8 mouse cellular contexts compared by ENCODE assay signal in the genomic region with DNA sequence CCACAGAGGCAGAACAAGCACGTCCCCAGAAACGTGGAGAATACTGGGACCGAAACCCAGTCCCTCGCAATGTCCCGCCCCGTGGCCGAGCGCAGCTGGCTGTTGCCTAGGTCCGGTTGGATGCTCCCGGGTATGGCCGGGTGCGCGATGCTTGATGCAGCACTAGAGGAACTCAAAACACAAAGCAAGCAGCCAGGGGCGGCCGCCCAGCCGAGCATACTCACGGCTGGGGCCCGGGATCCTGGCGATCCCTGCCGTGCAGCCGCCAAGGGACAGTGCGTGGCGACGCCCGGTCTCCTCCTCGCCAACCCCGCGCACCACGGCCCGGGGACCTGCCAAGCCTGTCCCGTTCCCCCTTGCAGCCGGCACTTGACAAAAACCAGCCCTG. TPM values are rescaled to one million over a fixed set of nuclear protein-coding genes. Genes with fewer than 3 reads are reported as not detected.
DNase-seq lines count a peak whose midpoint lies in the region; ATAC-seq and TF ChIP-seq lines count a peak whose summit lies in the region.

No protein-coding gene starts in this region.

- peak overlapping the region; percentile 93 for H3K27ac ChIP-seq in spleen, adult 2 months (ENCODE audit: insufficient read depth, low read length)
- H3K27ac ChIP-seq in lung, embryonic 15.5 days: peak overlapping the region; percentile 97
- H3K27ac ChIP-seq in olfactory bulb, adult 2 months (ENCODE audit: insufficient read depth, low read depth, low read length): no peak overlapping the region

- H3K9ac ChIP-seq in lung, embryonic 15.5 days: peak overlapping the region; percentile 79

- no peak for TF ChIP-seq POLR2A in spleen, adult 2 months (IDR thresholded peaks at IDR 0.05; ENCODE audit: low read depth, low read length)
- no peak for TF ChIP-seq POLR2A in olfactory bulb, adult 2 months (IDR thresholded peaks at IDR 0.05; ENCODE audit: insufficient read depth, low read depth, low read length)

- H3K4me2 ChIP-seq in lung, embryonic 15.5 days: peak overlapping the region; percentile 99

- under 1% methylated on average over 32 of the region's 32 CpGs for WGBS in spleen, adult 2 months
- WGBS in lung, embryonic 15.5 days: 0% methylated on average over 32 of the region's 32 CpGs
- WGBS in olfactory bulb, adult 2 months: under 1% methylated on average over 32 of the region's 32 CpGs

- peaks cover 2% of the 10 kb centered on the region for H3K36me3 ChIP-seq in spleen, adult 2 months (ENCODE audit: control insufficient read depth, insufficient read depth, low read length)
- H3K36me3 ChIP-seq in lung, embryonic 15.5 days: peaks cover 7% of the 10 kb centered on the region

- peaks cover 2% of the 10 kb centered on the region; the same call in 1 of the 2 replicates for H3K27me3 ChIP-seq in spleen, adult 2 months (ENCODE audit: control insufficient read depth, insufficient read depth, low read length)
- H3K27me3 ChIP-seq in lung, embryonic 15.5 days: no peaks in the 10 kb centered on the region

- no peaks in the 10 kb centered on the region for H3K9me3 ChIP-seq in lung, embryonic 15.5 days

- DNase-seq in spleen, adult 2 months (ENCODE audit: low read depth in 1 of 2, low spot score in 2 of 2): peak in 1 of 2 experiments; percentile 44
- no peak for DNase-seq in spleen, adult 12 weeks (ENCODE audit: low spot score)
- DNase-seq in c-Kit-positive CD71-positive TER-119-positive erythroid progenitor cells, embryonic 14.5 days (ENCODE audit: low spot score): peak; percentile 64
- peak; percentile 59 for DNase-seq in gastrocnemius, postnatal 14 days
- peak; percentile 39 to 44 for DNase-seq in kidney, adult 8-10 months

- H3K4me1 ChIP-seq in spleen, adult 2 months (ENCODE audit: control insufficient read depth, insufficient read depth, insufficient read length): peaks cover 7% of the 10 kb centered on the region; the same call in 1 of the 2 replicates
- peaks cover 23% of the 10 kb centered on the region for H3K4me1 ChIP-seq in lung, embryonic 15.5 days
- peaks cover 15% of the 10 kb centered on the region for H3K4me1 ChIP-seq in olfactory bulb, adult 2 months (ENCODE audit: control insufficient read depth, insufficient read depth, low read length)

- intact Hi-C loops in gastrocnemius, postnatal 14 days (cut with DNase I; ENCODE audit: low total_unique reads): loop anchor here (10.0 kb wide), 1 partner anchor 496 kb away; no protein-coding TSS in a partner anchor

- peak; percentile 41 for ATAC-seq in lung, embryonic 15.5 days (ENCODE audit: borderline replicate concordance, extremely low read depth, low FRiP score, low TSS enrichment)
- no peak for ATAC-seq in inflammation-experienced regulatory T-cells, adult 6 months

- peak overlapping the region; percentile 72 for H3K4me3 ChIP-seq in spleen, adult 2 months (ENCODE audit: extremely low read depth, insufficient read depth, insufficient read length)
- peak overlapping the region; percentile 67 for H3K4me3 ChIP-seq in lung, embryonic 15.5 days
- peak overlapping the region; percentile 54 for H3K4me3 ChIP-seq in olfactory bulb, adult 2 months (ENCODE audit: insufficient read depth, low read depth, low read length)

- no peak for TF ChIP-seq CTCF in spleen, adult 2 months (IDR thresholded peaks at IDR 0.05; ENCODE audit: extremely low read depth, insufficient read depth, insufficient read length, insufficient replicate concordance)
- no peak for TF ChIP-seq CTCF in olfactory bulb, adult 2 months (IDR thresholded peaks at IDR 0.05; ENCODE audit: insufficient read depth, low read depth, low read length)

RNA-seq across cellular contexts. Expression of a gene that starts 0.3 kb away (rescaled TPM):
- 418 and 468 TPM in 2 replicates for polyA plus RNA-seq in spleen, adult 2 months (2012; rRNA removed)
- total RNA-seq in gastrocnemius, postnatal 14 days (2021): 10 to 100 TPM; 27.6 to 41.4 TPM
- polyA plus RNA-seq in lung, embryonic 15.5 days (2015; fragmentation: Nextera tagmentation; extraction: Ambion mirVana): 204 and 215 TPM in 2 replicates
- polyA plus RNA-seq in olfactory bulb, adult 2 months (2012; ENCODE audit: insufficient read depth, insufficient read length, low replicate concordance, missing spikeins): not detected in 2 replicates
- 1 to 10 TPM in 2 of 3 experiments, under 1 TPM in 1; 0.43 to 2.3 (median 2.2) TPM for polyA plus RNA-seq in inflammation-experienced regulatory T-cells, adult 6 months (2017; shearing (Covaris generic))

RNA-seq across cellular contexts. Expression of a gene that starts 37.6 kb away (rescaled TPM):
- polyA plus RNA-seq in spleen, adult 2 months (2012; rRNA removed): 3.6 and 3.9 TPM in 2 replicates
- total RNA-seq in gastrocnemius, postnatal 14 days (2021): 100 to 1,000 TPM in 1 of 2 experiments, 10 to 100 TPM in 1; 97.7 to 103 TPM
- 48.1 and 52.1 TPM in 2 replicates for polyA plus RNA-seq in lung, embryonic 15.5 days (2015; fragmentation: Nextera tagmentation; extraction: Ambion mirVana)
- polyA plus RNA-seq in olfactory bulb, adult 2 months (2012; ENCODE audit: insufficient read depth, insufficient read length, low replicate concordance, missing spikeins): not detected in 2 replicates
- polyA plus RNA-seq in inflammation-experienced regulatory T-cells, adult 6 months (2017; shearing (Covaris generic)): 10 to 100 TPM; 25.8 to 32.8 (median 28.4) TPM

RNA-seq across cellular contexts. Expression of a gene that starts 54.5 kb away (rescaled TPM):
- 22.2 and 43.4 TPM in 2 replicates for polyA plus RNA-seq in spleen, adult 2 months (2012; rRNA removed)
- total RNA-seq in gastrocnemius, postnatal 14 days (2021): 1 to 10 TPM; 6.8 to 8.8 TPM
- polyA plus RNA-seq in lung, embryonic 15.5 days (2015; fragmentation: Nextera tagmentation; extraction: Ambion mirVana): 10.8 and 15.1 TPM in 2 replicates
- not detected in 2 replicates for polyA plus RNA-seq in olfactory bulb, adult 2 months (2012; ENCODE audit: insufficient read depth, insufficient read length, low replicate concordance, missing spikeins)
- polyA plus RNA-seq in inflammation-experienced regulatory T-cells, adult 6 months (2017; shearing (Covaris generic)): 10 to 100 TPM; 19.9 to 45.5 (median 35.2) TPM

Comparison
In these comparisons a context has a peak if more than half of its experiments do, and no peak if none do; other contexts are left out.
1. RNA of a gene that starts 0.3 kb away (polyA plus RNA-seq): 418 to 468 TPM in spleen, adult 2 months, 204 to 215 TPM in lung, embryonic 15.5 days and not detected in olfactory bulb, adult 2 months; 0.43 to 2.3 TPM in inflammation-experienced regulatory T-cells, adult 6 months; every median in the first group is over 10 times any median in the second.
2. RNA of a gene that starts 54.5 kb away (polyA plus RNA-seq): 19.9 to 45.5 TPM in inflammation-experienced regulatory T-cells, adult 6 months, 22.2 to 43.4 TPM in spleen, adult 2 months and 10.8 to 15.1 TPM in lung, embryonic 15.5 days; not detected in olfactory bulb, adult 2 months; every median in the first group is over 10 times any median in the second.
3. Peak in every context shown above with its lines, with median percentiles within 50 percentile points of each other: H3K4me3 ChIP-seq.